Mouse (Mus musculus) cerebellum, adult 9-10 months (tissue): ENCODE measurements around the gene Cacna1c.
A peak's percentile ranks its signal among the peaks of the same experiment; 100 is the strongest.

ENCODE experiments used
- DNase-seq: peaks from one replicate; pipeline ENCODE4 v3.0.0; 2022

Gene Cacna1c

DNA sequence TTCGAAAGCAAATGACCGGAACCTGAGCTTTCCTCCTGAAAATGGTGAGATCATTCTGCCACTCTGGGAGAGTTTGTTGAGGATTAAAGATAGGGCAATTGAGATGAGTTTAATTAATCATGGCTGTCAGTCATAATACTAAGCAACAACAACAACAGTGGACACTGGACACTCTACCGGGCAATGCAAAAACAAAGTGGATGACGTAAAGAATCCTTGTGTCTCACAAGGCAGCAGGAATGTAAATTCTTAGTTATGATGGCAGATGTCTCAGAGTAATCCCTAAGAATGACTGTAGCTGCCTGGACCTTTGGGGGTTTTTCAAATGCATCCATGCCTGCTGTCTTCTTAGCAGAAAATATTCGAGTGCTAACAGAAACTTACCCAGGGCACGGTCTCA is 471.8 kb downstream of the Cacna1c start:
- DNase-seq, result no peak

DNA sequence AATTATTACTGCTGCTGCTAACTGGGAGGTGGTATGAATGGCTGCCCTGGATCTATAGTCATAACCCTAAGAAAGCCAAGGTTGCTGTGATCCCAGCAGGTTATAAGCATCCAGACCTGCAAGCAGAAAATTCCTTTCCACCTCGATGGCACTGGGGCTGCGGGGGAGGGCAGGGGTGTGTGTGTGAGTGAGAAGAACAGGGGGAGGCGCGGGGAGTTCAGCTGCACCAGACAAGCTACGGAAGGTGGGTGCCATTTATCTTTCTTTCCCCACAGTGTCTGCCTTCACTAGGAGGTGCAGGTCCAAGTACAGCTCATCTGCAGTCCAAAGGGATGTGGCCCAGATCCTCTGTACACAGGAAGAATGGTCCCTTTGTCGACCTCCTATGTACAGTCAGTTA is 473.9 kb downstream of the Cacna1c start:
- no peak for DNase-seq

DNA sequence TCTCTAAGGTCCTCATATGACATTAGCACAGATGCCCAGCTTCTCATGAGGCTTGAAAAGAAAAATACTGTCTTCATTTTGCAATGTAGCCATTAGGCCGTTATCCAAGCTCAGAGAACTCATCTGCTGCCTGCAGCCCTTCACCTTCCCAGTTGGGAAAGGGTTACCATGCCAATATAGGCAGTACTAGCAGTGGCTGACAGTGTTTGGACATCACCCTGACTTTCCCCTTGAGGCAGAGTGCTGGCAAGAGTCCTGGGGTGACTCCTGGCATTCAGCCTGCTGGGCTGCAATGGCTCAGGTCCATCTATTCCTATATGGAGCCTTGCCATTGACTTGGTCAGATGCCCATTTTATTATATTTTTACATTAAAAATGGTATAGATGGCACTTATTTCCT is 476.7 kb downstream of the Cacna1c start:
- no peak for DNase-seq

DNA sequence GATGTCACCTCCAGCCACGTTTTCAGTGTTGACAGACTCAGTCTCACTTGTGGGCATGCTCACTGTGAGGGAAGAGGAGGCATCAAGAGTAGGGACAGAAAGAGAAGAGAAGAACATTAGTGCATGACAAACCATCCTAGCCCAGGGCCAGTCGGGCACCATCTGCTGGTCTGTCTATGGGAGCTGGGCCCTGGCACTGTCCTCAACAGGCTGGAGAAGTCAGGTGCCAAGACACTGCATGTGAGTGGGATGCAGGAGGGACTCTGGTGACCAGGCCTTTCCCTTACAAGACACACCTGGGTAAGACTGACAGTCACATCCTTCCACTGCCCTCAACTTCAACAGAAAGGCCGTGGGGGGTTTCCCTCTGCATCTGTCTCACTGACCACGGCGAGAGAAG is 482.9 kb downstream of the Cacna1c start:
- DNase-seq, result peak; percentile 87

DNA sequence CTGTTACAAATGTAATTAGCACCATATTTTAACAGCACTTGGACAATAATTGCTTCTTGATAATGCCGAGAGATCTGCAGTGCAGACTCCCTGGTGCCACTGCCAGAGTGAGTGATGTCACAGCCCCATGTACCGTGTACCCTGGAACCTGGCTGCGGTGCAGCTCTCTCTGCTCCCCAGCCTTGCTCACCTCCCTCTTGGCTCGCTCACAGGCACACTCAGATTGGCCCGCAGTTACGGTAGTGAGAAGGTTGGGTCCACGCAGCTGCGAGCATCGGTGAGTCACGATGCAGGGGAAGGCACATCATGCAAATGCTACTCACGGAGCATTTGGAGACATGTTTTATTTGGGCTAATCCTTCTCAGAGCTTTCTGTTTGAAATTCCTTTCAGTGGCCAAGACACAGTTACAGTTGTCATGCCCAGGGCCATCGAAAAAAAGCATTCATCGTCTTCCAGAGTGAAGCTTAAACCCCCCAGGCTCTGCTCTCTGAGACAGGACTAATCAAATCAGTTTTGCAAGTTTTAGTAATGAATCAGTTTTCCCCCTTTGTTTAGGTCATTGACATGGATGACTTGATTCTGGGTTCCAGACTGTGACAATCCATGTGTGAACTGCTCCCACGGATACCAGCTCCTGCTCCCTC is 484.4 kb downstream of the Cacna1c start:
- DNase-seq, result peak; percentile 61

DNA sequence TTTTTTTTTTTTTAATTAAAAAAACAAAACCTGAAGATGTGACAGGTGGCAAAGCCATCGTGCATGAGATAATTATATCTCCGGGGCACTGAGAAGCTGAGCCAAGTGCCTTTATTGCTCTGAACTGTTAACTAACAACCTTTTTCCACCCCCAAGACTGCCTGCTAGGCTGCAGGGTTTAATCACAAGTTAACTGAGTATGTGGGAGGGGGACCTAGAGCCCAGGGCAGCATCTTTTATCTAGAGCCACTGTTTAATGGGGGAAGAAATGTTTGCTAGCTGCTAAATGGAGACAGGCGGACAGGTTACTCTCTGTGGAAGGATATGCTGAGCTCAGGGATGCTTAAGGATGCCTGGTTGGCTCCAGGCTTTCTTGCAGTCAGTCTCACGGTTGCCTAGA is 489.2 kb downstream of the Cacna1c start:
- DNase-seq, result peak; percentile 74

DNA sequence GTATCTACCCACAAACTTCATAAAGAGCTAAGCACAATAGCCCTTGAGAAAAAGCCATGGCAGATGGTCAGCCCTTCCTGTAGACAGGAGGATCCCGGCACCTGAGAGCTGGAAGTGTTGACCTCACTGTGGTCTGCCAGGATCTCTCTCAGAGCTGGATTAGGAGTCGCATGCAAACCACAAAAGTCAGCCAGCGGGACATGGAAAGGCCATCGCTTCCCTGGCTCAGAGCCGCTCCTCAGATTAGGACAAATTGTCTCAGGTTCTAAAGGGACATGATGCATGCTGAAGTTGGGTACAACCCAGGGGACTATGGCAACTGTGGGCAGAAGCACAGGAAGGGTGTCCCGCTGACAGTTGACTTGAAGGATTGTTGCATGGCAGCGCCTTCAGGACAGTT is 490.4 kb downstream of the Cacna1c start:
- DNase-seq, result peak; percentile 94

DNA sequence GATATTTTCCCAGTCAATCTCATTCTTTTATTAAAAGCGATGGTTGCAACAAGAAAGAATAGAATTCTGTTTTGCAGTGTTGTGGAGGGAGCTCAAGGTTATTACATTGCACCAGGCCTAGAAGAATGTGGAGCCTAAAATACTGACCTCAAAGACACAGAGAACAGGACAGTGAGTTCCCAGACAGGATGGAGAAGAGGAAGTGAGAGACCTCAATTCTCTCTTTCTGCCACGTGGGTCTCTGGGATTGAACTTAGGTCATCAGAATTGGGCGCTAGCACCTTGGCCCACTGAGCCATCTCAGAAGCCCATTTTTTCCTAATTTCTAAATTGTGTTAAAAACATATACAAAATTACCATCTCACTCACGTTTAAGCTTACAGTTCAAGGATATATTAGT is 501.6 kb downstream of the Cacna1c start:
- no peak for DNase-seq

DNA sequence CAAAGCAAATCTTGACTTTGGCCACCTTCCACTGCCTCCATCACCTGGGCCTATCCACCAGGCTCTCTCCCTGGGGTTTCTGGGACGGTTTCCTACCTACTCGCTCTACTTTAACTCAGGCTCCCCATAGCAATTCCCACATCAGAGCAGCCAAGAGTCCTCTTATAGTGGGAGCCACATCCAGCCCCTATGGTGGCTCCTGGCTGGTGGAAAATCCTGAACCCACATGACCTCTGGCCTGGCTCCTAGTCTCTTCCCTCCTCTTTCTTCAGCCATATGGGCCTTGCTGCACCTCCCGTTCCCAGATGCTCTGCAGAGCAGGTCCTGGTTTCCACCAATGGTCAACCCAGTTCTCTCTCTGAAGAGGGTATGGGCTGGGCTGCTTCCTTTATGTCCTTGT is 506.8 kb downstream of the Cacna1c start:
- peak; percentile 59 for DNase-seq

DNA sequence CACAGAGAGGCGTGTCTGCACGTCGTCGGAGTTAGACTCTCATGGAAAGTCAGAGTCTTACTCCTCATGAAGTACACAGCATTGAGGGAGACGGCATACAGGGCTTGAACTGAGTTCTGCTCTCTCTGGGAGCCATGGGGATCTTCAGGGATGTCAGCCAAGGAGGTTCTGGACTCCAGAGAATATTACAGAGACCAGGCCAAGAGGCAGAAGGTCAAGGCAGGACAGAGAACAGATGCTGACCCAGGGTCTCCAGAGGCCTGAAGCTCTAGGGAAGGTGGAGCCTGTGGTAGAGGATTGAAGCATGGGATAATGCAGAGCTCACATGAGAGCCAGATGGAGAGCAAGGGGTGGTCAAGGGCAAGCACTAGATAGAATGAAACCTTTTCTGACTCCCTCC is 507.4 kb downstream of the Cacna1c start:
- DNase-seq, result no peak

DNA sequence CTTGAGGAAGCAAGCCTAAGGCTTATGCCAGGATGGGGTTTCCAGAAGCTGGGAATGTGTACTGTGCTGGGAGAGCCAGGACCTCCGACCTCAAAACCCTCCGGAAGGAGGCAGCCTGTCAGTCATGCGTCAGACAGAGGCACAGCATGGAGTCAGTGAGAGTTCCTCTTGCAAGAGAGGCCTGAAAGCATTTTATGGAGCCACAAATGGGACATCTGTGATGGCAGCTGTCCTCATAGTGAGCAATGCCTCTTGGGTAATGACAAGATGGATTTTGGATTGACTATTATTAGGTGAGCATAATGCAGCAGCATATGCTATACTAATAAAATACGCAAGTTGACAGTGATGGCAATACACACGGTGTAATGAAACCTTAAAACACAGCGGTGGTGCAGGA is 515.4 kb downstream of the Cacna1c start:
- DNase-seq, result peak; percentile 51

DNA sequence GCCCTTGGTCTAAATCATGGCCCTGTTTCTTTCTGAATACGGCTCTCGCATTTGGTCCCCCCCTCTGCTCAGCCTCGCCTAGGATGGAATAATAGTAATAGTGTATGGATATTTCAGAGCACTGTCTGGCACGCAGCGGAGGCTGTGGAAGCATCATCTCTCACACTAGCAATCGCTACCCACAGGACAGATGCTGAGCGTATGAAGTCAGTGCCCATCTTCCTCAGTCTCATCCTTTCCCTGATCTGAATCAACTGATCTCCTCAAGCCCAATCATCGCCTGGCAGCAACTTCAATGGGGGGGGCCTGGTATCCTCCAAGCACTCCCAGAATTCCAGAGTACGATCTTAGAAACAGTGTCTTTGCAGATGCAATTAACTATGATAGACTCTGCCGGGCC is 518.2 kb downstream of the Cacna1c start:
- DNase-seq, result no peak

DNA sequence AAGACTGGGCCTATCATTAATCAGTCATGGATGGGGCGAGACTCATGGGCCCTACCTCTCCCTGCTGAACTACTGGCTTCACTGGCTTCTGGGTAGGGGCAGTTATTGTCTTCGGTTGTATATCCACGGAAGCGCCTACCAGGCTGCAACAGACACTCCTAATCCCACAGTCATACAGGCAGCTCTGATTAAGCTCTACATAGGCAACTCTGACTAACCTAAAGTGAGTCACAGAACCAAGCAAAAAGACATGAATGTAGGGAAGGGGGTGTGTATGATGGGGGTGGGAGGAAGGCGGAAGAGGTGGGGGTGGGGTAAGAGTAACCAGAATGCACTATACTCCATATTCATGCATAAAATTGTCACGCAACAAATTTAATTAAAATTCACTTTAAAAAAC is 518.9 kb downstream of the Cacna1c start:
- no peak for DNase-seq

DNA sequence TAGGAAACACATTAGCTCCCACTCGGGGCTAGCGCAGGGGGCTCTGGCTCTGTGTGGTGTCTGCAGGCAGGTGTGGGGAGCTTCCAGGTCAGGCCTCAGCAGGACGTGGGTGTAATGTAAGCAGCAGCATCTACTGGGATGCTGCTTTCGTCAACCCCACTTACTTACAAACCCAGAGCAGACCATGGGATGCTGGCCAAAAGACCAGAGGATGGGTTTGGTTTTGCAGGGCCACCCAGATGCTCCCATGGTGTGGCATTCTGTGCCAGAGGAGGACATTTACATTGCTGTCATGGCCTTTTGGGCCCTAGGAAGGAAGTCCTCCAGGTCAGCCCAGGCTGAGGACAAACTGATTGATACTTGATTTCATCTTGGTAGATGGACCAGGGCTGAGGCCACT is 521.4 kb downstream of the Cacna1c start:
- peak; percentile 21 for DNase-seq

DNA sequence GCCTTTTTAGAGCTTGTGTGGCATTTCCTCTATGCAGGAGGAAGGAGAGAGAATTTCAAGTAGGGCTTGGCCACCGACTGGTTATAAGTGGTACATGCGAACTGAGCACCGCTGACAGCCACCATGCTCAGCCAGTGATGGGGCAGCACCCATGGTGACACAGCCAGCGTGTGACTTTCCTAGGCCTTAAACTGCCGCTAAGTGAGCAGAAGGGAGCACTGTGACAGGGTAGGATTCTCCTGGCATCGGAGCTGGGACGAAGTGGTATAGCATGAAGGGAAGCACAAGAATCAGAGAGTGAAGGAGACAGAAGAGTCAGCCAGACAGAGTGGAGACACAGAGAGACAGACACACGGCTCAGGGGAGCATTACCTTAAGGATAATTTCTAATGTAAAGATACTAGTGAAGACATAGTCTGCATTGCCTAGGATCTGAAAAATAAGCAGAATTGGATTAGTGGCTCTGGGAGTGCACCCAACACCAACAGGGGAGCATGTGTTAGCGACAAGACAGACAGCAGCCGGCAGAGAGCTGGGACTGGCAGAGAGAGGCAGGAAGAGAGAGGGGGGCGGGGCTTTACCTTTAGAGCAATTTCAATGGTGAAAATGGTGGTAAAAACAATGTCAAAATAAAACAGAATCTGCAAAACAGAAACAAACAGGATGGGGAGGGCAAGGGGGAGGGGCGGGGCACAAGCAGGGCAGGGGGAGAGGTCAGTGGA is 522.1 kb downstream of the Cacna1c start:
- DNase-seq, result peak; percentile 52

DNA sequence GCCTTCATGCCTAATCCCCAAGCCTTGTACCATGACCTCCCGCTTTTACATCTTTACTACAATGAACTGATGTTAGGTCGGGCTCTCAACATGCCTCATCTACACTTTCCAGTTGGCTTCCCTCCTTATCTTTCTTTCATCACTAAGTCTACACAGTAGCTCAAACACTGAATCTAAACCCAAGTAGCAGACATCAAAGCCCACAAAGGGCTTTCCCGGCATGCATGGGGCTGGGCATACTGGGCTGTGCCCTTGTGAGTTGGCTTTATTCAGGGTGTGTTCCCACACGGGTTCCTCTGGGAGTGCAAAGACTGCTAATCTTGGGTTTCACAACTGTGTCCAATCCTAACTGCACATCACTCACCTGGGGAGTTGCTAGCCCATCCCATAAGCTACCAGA is 542.9 kb downstream of the Cacna1c start:
- DNase-seq, result no peak

DNA sequence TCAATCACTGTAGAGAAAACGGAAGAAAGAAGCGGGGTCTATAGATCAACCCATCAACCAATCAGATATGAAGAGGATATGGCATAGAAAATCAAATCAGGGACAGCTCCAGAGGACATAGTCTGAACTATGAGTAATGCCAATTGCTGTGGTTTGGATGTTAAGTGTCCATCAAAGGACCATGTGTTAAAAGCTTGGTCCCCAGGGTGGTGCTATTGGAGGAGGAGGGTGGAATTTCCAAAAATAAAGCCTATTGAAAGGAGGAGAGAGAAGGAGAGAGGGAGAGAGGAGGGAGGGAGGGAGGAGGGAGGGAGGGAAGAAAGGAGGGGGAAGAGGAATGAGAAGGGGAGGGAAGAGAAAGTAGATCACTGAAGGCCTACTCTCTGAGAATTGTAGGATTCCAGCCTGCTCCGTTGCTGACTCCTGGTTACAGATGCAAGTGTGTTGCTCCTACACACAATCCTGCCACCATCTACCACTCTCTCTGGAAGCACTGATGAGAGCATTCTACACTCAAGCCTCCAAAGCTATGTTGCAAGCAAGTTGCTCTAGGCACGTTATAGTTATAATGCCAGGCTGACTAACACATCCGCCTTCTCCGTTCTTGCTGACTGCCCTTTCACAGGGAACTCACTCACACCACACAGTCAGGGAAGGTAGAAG is 547.0 kb downstream of the Cacna1c start:
- no peak for DNase-seq

DNA sequence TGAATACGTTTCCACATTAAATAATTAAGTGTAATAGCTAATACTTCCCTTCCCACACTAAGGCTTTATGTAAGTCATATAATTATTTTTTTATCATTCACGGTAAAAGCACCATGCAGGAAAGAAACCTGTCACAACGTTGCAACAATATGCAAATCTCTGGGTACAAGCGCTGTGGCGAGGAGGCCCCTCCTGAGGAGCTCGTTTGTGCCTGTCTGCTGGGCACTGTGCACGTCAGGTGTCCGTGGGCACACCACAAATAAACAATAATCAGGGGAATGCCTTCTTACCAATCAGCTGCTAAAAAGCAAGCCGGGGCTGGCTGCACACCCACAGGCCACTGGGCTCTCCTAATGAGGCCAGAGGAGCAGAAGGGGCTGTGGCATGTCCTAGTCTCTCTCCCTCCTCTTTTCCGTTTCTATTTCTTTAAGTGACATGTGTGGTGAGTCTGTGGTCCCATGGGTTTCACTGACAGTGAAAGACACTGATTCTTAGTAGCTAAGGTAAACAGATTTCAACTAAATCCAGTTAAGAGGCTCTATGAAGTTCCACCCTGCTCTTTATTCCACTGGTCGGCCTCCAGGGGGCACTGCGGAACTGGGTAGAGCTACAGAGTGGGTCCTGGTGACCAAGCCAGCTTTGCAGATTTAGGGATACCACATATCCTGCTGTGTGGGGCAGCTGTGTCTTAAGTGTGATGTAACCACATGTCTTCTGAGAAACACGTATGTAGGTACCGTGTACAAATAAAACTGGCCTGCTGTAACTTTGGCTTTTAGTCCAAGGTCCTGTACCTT is 549.8 kb downstream of the Cacna1c start:
- peak; percentile 79 for DNase-seq

DNA sequence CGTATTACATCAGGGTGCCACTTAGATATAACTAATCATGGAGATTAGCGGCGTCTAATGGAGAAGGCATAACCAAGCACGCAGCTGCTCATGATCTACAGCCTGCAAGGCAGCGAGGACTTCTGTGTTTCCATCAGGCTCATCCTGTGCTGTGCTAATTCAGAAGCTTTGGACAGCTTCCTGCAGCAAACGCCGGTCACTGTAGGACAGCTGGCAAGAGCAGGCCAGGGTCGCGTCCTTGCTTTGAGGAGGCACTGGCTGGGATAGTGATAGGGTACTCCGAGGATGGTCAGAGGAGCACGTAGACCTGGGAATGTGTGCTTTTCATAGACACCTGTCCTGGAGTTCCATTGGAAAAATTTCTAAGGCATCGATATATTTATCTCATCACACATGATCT is 551.4 kb downstream of the Cacna1c start:
- DNase-seq, result no peak

DNA sequence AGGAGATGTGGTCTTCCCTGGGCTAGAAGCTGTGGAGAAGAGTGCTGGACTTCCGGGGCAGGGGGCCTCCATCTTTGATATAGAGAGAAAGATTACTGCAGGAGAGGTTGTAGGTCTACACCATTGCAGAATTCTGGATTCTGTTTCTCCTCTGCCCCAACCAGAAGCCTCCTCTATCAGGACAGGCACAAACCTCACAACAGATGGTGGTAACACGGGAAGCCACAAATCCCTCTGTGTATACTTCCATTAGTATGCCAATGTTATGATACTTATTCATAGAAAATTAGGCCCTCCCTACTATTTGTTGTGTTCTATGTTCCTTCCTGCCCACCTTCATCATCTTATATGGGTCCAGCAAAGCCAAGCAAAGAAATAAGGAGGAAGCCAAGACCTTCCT is 552.7 kb downstream of the Cacna1c start:
- peak; percentile 60 for DNase-seq

DNA sequence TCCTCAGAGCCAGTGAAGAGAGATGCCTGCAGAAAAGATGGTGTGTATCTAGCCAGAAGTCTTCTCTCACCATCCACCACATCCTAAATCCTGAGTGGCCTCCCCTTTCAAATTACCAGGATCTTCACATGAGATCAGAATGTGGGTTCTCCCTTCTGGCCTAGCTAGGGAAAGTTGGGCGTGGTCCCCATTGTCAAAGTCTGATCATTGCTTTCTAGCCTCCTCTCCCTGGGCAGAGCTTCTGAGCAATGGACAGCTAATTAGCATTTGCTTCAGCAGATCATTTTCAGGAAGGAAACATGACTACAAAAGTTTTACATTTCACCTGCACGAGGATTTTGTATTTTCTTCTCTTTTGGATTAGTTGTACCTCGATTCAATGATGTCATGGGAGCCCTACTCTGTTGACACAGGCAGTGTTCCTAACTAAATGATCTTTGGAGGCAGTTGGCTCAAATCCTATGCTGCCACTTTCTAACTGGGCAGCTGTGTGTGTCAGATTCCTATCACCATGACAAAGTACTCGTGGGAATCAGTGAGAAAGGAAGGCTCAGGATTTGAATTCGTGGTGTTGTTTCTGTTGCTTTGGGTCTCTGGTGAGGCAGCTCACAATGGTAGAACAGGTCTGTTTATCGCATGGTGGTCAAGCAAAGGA is 554.4 kb downstream of the Cacna1c start:
- no peak for DNase-seq

DNA sequence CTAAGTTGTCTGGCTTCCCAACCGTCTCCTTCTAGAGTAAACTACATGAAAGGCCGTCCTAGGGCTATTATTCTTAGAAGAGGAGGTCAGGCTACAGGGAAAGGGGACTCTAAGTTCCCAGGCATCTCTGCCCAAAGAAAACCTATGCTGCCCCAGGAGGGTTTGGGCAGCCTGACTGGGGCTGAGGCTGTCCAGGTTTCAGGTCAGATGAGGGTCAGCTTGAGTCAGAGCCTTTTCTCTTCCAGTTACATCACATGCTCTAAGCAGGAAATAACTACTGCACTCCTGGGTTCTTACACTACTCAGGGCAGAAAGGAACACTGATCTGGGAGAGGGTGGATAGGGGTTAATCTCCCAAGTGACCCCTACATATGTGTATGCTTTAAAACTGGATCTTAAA is 556.4 kb downstream of the Cacna1c start:
- DNase-seq, result no peak

DNA sequence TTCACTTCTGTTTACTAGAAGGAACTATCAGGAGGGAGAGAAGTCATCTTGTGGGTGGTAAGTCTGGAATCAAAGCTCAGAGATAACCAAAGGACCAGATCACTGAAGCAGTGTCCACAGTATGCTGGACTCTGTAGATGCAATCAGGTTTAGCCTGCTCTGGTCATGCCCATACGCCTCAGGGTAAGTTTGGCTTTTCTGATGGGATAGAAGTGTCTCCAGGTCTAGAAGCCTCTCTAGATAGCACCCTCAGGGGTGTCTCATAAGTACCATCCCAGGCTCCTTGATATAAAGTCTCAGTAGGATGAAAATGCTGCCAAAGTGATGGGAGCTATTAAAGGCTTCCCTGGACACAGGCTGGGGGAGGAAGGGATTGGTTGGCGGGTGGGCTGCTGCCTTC is 557.3 kb downstream of the Cacna1c start:
- DNase-seq, result no peak
